Mouse (Mus musculus) heart, embryonic 16.5 days (tissue): ENCODE results near the gene Tprn. TPM values are rescaled to one million over a fixed set of nuclear protein-coding genes. Genes with fewer than 3 reads are reported as not detected.

Experiments used
- ATAC-seq: fragments of 200-750 bp; cut with Nextera tagmentation; replicated peaks from 2 replicates; pipeline ENCODE4 v1.8.0; 2017; ENCODE audit warnings: moderate number of reproducible peaks; ENCODE audit not compliant: insufficient read depth, low FRiP score; ENCODE audit errors: extremely low read depth
- H3K27ac ChIP-seq: fragments of 300-500 bp; sonication (generic); 2 replicates; pipeline ENCODE4 v1.5.1; 2014; ENCODE audit warnings: mild to moderate bottlenecking, low read length, control low read depth, moderate library complexity
- H3K27me3 ChIP-seq: fragments of 300-500 bp; sonication (generic); 2 replicates; pipeline ENCODE4 v1.6.1; 2014; ENCODE audit warnings: low read length, mixed read lengths; ENCODE audit not compliant: control insufficient read depth, insufficient read depth
- H3K36me3 ChIP-seq: fragments of 300-500 bp; sonication (generic); 2 replicates; pipeline ENCODE4 v1.6.1; 2014; ENCODE audit not compliant: control insufficient read depth, insufficient read depth
- H3K4me1 ChIP-seq: fragments of 300-500 bp; sonication (generic); 2 replicates; pipeline ENCODE4 v1.6.1; 2014; ENCODE audit warnings: low read length, mixed read lengths; ENCODE audit not compliant: control insufficient read depth, insufficient read depth
- H3K4me2 ChIP-seq: fragments of 300-500 bp; sonication (generic); 2 replicates; pipeline ENCODE4 v1.6.1; 2014; ENCODE audit warnings: low read depth, mild to moderate bottlenecking, control low read depth, low read length
- H3K4me3 ChIP-seq: fragments of 300-500 bp; sonication (generic); 2 replicates; pipeline ENCODE4 v1.5.1; 2014; ENCODE audit warnings: mild to moderate bottlenecking, control low read depth, low read length
- H3K9ac ChIP-seq: fragments of 300-500 bp; sonication (generic); 2 replicates; pipeline ENCODE4 v1.6.1; 2014; ENCODE audit warnings: low read length, control low read depth
- H3K9me3 ChIP-seq: fragments of 300-500 bp; sonication (generic); replicated peaks from 2 replicates; pipeline ENCODE4 v1.6.1; 2016; ENCODE audit warnings: low read length; ENCODE audit not compliant: control insufficient read depth
- WGBS: fragments of 180-500 bp; shearing (Covaris S2); extraction: QIAGEN DNeasy Blood & Tissue Kit; methylation state at CpG from one replicate; pipeline ENCODE4 v1.1.7; 2014; 5-methylcytosine and 5-hydroxymethylcytosine counted together
- polyA plus RNA-seq: library from polyadenylated mRNA; unstranded; fragments of >200 nt; fragmentation: Nextera tagmentation; extraction: Ambion mirVana; gene quantifications from 2 replicates; pipeline ENCODE4 v1.2.1, GENCODE M21; 2015

Tprn gene
- polyA plus RNA-seq, 1 experiment from 2014 or later = 5.9 TPM

- 2% methylated on average over 41 of the region's 41 CpGs for WGBS
- H3K27me3 ChIP-seq = no peaks in the 10 kb centered on the region
- peak overlapping the region; percentile 99 for H3K27ac ChIP-seq
- no peaks in the 10 kb centered on the region for H3K9me3 ChIP-seq
- peak overlapping the region; percentile 80 for H3K4me3 ChIP-seq
- H3K36me3 ChIP-seq = peaks cover 7% of the 10 kb centered on the region; the same call in 1 of the 2 replicates
- H3K4me1 ChIP-seq = peaks cover 12% of the 10 kb centered on the region
- ATAC-seq = peak; percentile 93
- peak overlapping the region; percentile 81 for H3K9ac ChIP-seq
- H3K4me2 ChIP-seq = peak overlapping the region; percentile 65
Observed at GRCm38 (mm10) chr2:25224766-25225752, 37.4 kb upstream of the Tprn start.

GRCm38 (mm10) chr2:25225811-25226379, 36.5 kb upstream of the Tprn start:
- Histone ChIP-seq H3K4me1 (peaks cover 12% of the 10 kb centered on the region), H3K27me3 (peaks cover under 1% of the 10 kb centered on the region; the same call in 1 of the 2 replicates), H3K36me3 (peaks cover 7% of the 10 kb centered on the region; the same call in 1 of the 2 replicates), H3K9me3 (no peaks in the 10 kb centered on the region), H3K27ac (peak overlapping the region; percentile 99), H3K4me2 (peak overlapping the region; percentile 65), H3K9ac (peak overlapping the region; percentile 81; the same call in 1 of the 2 replicates), H3K4me3 (peak overlapping the region; percentile 71)
- 74% methylated on average over 8 of the region's 8 CpGs for WGBS
- ATAC-seq = no peak

- Histone ChIP-seq H3K9me3 (no peaks in the 10 kb centered on the region), H3K4me1 (peaks cover 12% of the 10 kb centered on the region), H3K36me3 (peaks cover 4% of the 10 kb centered on the region; the same call in 1 of the 2 replicates), H3K4me2 (no peak overlapping the region), H3K4me3 (no peak overlapping the region), H3K27me3 (peaks cover 2% of the 10 kb centered on the region; the same call in 1 of the 2 replicates), H3K27ac (no peak overlapping the region), H3K9ac (no peak overlapping the region)
- ATAC-seq = no peak
- WGBS = 75% methylated on average over 5 of the region's 5 CpGs
Observed at GRCm38 (mm10) chr2:25226864-25227263, 35.6 kb upstream of the Tprn start.

- no peak overlapping the region for H3K4me2 ChIP-seq
- 90% methylated on average over 4 of the region's 4 CpGs for WGBS
- no peak overlapping the region for H3K4me3 ChIP-seq
- ATAC-seq = no peak
- H3K36me3 ChIP-seq = 0 out of 2 replicates have a peak, but pooled peaks cover 2% of the 10 kb centered on the region
- H3K4me1 ChIP-seq = peaks cover 12% of the 10 kb centered on the region
- peaks cover 2% of the 10 kb centered on the region; the same call in 1 of the 2 replicates for H3K27me3 ChIP-seq
- H3K27ac ChIP-seq = no peak overlapping the region
- no peak overlapping the region for H3K9ac ChIP-seq
- H3K9me3 ChIP-seq = no peaks in the 10 kb centered on the region
Observed at GRCm38 (mm10) chr2:25227406-25227805, 35.0 kb upstream of the Tprn start.

- H3K27me3 ChIP-seq = peaks cover 2% of the 10 kb centered on the region; the same call in 1 of the 2 replicates
- H3K4me3 ChIP-seq = peak overlapping the region; percentile 33
- H3K36me3 ChIP-seq = 0 out of 2 replicates have a peak, but pooled peaks cover under 1% of the 10 kb centered on the region
- no peaks in the 10 kb centered on the region for H3K9me3 ChIP-seq
- H3K27ac ChIP-seq = peak overlapping the region; percentile 69
- peak overlapping the region; percentile 53; the same call in 1 of the 2 replicates for H3K9ac ChIP-seq
- peak; percentile 12; the same call in 1 of the 2 replicates for ATAC-seq
- peak overlapping the region; percentile 55 for H3K4me2 ChIP-seq
- H3K4me1 ChIP-seq = peaks cover 8% of the 10 kb centered on the region
- 1% methylated on average over 7 of the region's 7 CpGs for WGBS
Observed at GRCm38 (mm10) chr2:25228431-25228889, 34.0 kb upstream of the Tprn start.

- Histone ChIP-seq H3K27me3 (peaks cover 2% of the 10 kb centered on the region; the same call in 1 of the 2 replicates), H3K9ac (no peak overlapping the region), H3K36me3 (no peaks in the 10 kb centered on the region), H3K4me2 (peak overlapping the region; percentile 55), H3K9me3 (no peaks in the 10 kb centered on the region), H3K27ac (no peak overlapping the region), H3K4me1 (peaks cover 5% of the 10 kb centered on the region; the same call in 1 of the 2 replicates), H3K4me3 (no peak overlapping the region)
- ATAC-seq = no peak
- 69% methylated on average over 6 of the region's 6 CpGs for WGBS
Observed at GRCm38 (mm10) chr2:25228995-25229530, 33.4 kb upstream of the Tprn start.

DNA sequence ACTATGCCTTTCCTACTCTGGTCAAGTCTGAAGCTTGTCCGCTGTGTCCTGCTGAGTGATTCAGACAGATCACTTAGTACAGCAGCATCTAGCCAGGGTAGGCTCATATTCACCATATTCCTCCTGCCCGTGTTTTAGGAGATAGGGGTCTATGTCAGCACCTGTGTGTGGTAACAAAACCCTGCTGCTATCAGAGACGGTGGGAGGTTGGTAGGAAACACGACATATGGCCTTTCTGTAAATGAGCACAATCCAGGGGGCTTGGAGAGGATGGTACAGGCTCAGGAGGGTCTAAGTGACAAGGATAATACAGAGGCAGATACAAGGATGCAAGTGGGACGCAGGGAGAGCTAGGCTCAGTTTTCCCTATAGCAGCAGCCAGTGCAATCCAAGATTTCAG, 32.8 kb upstream of the Tprn start:
- WGBS = 77% methylated on average over 5 of the region's 5 CpGs
- H3K9ac ChIP-seq = no peak overlapping the region
- H3K27ac ChIP-seq = no peak overlapping the region
- H3K27me3 ChIP-seq = peaks cover 2% of the 10 kb centered on the region; the same call in 1 of the 2 replicates
- peaks cover 5% of the 10 kb centered on the region; the same call in 1 of the 2 replicates for H3K4me1 ChIP-seq
- no peaks in the 10 kb centered on the region for H3K36me3 ChIP-seq
- no peak overlapping the region for H3K4me2 ChIP-seq
- ATAC-seq = no peak
- no peak overlapping the region for H3K4me3 ChIP-seq
- no peaks in the 10 kb centered on the region for H3K9me3 ChIP-seq

DNA sequence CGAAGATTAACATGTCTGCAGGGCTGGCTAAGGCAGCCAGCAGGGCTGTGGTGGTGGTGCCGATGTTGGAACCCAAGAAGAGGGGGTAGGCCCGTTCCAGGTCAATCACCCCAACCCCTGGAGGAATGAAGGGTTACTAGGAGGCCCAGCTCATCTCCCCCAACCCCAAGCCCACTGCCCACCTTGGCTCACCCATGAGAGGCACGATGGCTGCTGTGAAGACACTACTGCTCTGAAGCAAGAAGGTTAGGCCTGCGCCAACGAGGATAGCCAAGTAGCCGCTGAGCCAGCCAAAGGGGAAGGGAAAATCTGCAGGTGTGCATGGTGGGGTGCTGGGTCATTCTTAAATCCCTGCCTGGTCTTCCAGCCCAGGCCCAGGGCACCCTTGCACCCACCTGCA, 31.8 kb upstream of the Tprn start:
- WGBS = 76% methylated on average over 7 of the region's 7 CpGs
- H3K27me3 ChIP-seq = peaks cover 2% of the 10 kb centered on the region; the same call in 1 of the 2 replicates

More for the DNA sequence above, 31.8 kb upstream of the Tprn start:
- H3K36me3 ChIP-seq = no peaks in the 10 kb centered on the region
- H3K4me3 ChIP-seq = no peak overlapping the region
- no peak overlapping the region for H3K27ac ChIP-seq
- no peaks in the 10 kb centered on the region for H3K9me3 ChIP-seq
- ATAC-seq = no peak
- no peak overlapping the region for H3K4me2 ChIP-seq
- no peak overlapping the region for H3K9ac ChIP-seq
- peaks cover 2% of the 10 kb centered on the region; the same call in 1 of the 2 replicates for H3K4me1 ChIP-seq
